Mouse (Mus musculus) CD4-positive naive resting alpha-beta T cell, adult 57 days (primary cell): ENCODE results near the gene Vmn2r44. TPM values are rescaled to one million over a fixed set of nuclear protein-coding genes. Genes with fewer than 3 reads are reported as not detected.

Experiments used
- total RNA-seq: library from RNA; stranded (reverse); gene quantifications from one replicate; pipeline ENCODE4 v1.2.4, GENCODE M21; 2023

Gene Vmn2r44
- total RNA-seq = not detected

GRCm38 (mm10) chr7:8383233-8383632 lies at the start of gene Vmn2r44:
Gene Vmn2r44 (minus strand): TSS chr7:8383333.

Other genes starting within 250 kb of the Vmn2r44 start
- not detected for gene Vmn2r41, start 221.7 kb downstream of the Vmn2r44 start, total RNA-seq
- gene Vmn2r42, start 183.0 kb downstream of the Vmn2r44 start, total RNA-seq = not detected
- gene Vmn2r43, start 122.7 kb downstream of the Vmn2r44 start, total RNA-seq = not detected
- gene Vmn2r45, start 105.7 kb upstream of the Vmn2r44 start, total RNA-seq = not detected